Mouse (Mus musculus): ENCODE measurements at regions not wholly inside any gene's neighbourhood (a gene's known extent, or its start where the extent isn't known, plus 50 kb on each side); places are given as distances from the start of the nearest gene placed in this dataset.

- TF ChIP-seq CTCF (IDR thresholded peaks at IDR 0.05; ENCODE audit: low read depth, low read length), result no peak
- TF ChIP-seq POLR2A (IDR thresholded peaks at IDR 0.05; ENCODE audit: extremely low read depth, insufficient read depth, low read length), result no peak
Observed at GRCm38 (mm10) chr14:104688440-104688839, 166.0 kb upstream of the Rnf219 start.
